Mouse (Mus musculus): ENCODE data around the gene Tsc22d3. TPM values are rescaled to one million over a fixed set of nuclear protein-coding genes. Genes with fewer than 3 reads are reported as not detected.

Tsc22d3 gene
- polyA plus RNA-seq, 1 experiment from 2014 or later, result 115 TPM

GRCm38 (mm10) chrX:140494170-140494569 lies 106.3 kb downstream of the Tsc22d3 start:
- H3K36me3 ChIP-seq, result no peaks in the 10 kb centered on the region
- H3K27me3 ChIP-seq, result peaks cover 48% of the 10 kb centered on the region
- no peak overlapping the region for H3K4me2 ChIP-seq
- no peak for ATAC-seq (ENCODE audit: insufficient number of reproducible peaks, insufficient read depth, low FRiP score, low TSS enrichment, low read depth)
- H3K4me1 ChIP-seq (replicated peaks), result no peaks in the 10 kb centered on the region
- no peaks in the 10 kb centered on the region for H3K9me3 ChIP-seq
- H3K9ac ChIP-seq (replicated peaks), result no peak overlapping the region
- 89% methylated on average over 6 of the region's 6 CpGs for WGBS
- no peak overlapping the region for H3K4me3 ChIP-seq (replicated peaks)
- no peak overlapping the region for H3K27ac ChIP-seq

GRCm38 (mm10) chrX:140493527-140494029 lies 106.9 kb downstream of the Tsc22d3 start:
- 66% methylated on average over 7 of the region's 7 CpGs for WGBS
- no peaks in the 10 kb centered on the region for H3K9me3 ChIP-seq
- H3K4me3 ChIP-seq (replicated peaks), result no peak overlapping the region
- no peak overlapping the region for H3K27ac ChIP-seq
- peaks cover 54% of the 10 kb centered on the region for H3K27me3 ChIP-seq
- no peaks in the 10 kb centered on the region for H3K36me3 ChIP-seq
- no peak for ATAC-seq (ENCODE audit: insufficient number of reproducible peaks, insufficient read depth, low FRiP score, low TSS enrichment, low read depth)
- no peak overlapping the region for H3K4me2 ChIP-seq
- no peak overlapping the region for H3K9ac ChIP-seq (replicated peaks)
- H3K4me1 ChIP-seq (replicated peaks), result no peaks in the 10 kb centered on the region

GRCm38 (mm10) chrX:140491884-140492571 lies 108.4 kb downstream of the Tsc22d3 start:
- WGBS, result 54% methylated on average over 10 of the region's 10 CpGs
- Histone ChIP-seq H3K9me3 (no peaks in the 10 kb centered on the region), H3K4me2 (no peak overlapping the region), H3K27ac (no peak overlapping the region), H3K27me3 (peaks cover 53% of the 10 kb centered on the region), H3K4me3 (replicated peaks) (no peak overlapping the region), H3K4me1 (replicated peaks) (no peaks in the 10 kb centered on the region), H3K36me3 (no peaks in the 10 kb centered on the region), H3K9ac (replicated peaks) (no peak overlapping the region)
- no peak for ATAC-seq (ENCODE audit: insufficient number of reproducible peaks, insufficient read depth, low FRiP score, low TSS enrichment, low read depth)

GRCm38 (mm10) chrX:140490203-140490602 lies 110.3 kb downstream of the Tsc22d3 start:
- peaks cover 50% of the 10 kb centered on the region for H3K27me3 ChIP-seq
- no peak overlapping the region for H3K4me2 ChIP-seq
- no peak overlapping the region for H3K27ac ChIP-seq
- H3K4me1 ChIP-seq (replicated peaks), result no peaks in the 10 kb centered on the region
- 81% methylated on average over 3 of the region's 3 CpGs for WGBS
- ATAC-seq (ENCODE audit: insufficient number of reproducible peaks, insufficient read depth, low FRiP score, low TSS enrichment, low read depth), result no peak
- H3K9me3 ChIP-seq, result no peaks in the 10 kb centered on the region
- H3K4me3 ChIP-seq (replicated peaks), result no peak overlapping the region
- H3K9ac ChIP-seq (replicated peaks), result no peak overlapping the region
- no peaks in the 10 kb centered on the region for H3K36me3 ChIP-seq

Other genes with a start within 250 kb of the Tsc22d3 start
- 69.6 and 72.3 TPM in 2 replicates for gene Prps1, start 144.0 kb downstream of the Tsc22d3 start, polyA plus RNA-seq (2016; fragmentation: Nextera tagmentation; extraction: Ambion mirVana)
- gene Mid2, start 63.9 kb upstream of the Tsc22d3 start, polyA plus RNA-seq (2016; fragmentation: Nextera tagmentation; extraction: Ambion mirVana), result 2.2 and 2.3 TPM in 2 replicates
- not detected in 2 replicates for gene Tex13b, start 212.8 kb upstream of the Tsc22d3 start, polyA plus RNA-seq (2016; fragmentation: Nextera tagmentation; extraction: Ambion mirVana)